Mouse (Mus musculus) stomach, postnatal 0 days (tissue): ENCODE data around the gene Lbr. TPM values are rescaled to one million over a fixed set of nuclear protein-coding genes. Genes with fewer than 3 reads are reported as not detected.

Source experiments
- ATAC-seq: fragments of 200-750 bp; cut with Nextera tagmentation; 2 replicates; pipeline ENCODE4 v1.8.0; 2017; ENCODE audit not compliant: low FRiP score, low TSS enrichment
- DNase-seq: peaks from one replicate; pipeline ENCODE4 v3.0.0-alpha.2; 2016; ENCODE audit warnings: low spot score
- H3K27ac ChIP-seq: fragments of 300-500 bp; sonication (generic); replicated peaks from 2 replicates; pipeline ENCODE4 v1.5.1; 2014; ENCODE audit warnings: mild to moderate bottlenecking, control low read depth
- H3K27me3 ChIP-seq: fragments of 300-500 bp; sonication (generic); 2 replicates; pipeline ENCODE4 v1.6.1; 2014; ENCODE audit warnings: low read length; ENCODE audit not compliant: control insufficient read depth, insufficient read depth
- H3K36me3 ChIP-seq: fragments of 300-500 bp; sonication (generic); 2 replicates; pipeline ENCODE4 v1.6.1; 2014; ENCODE audit warnings: low read length, mixed read lengths; ENCODE audit not compliant: control insufficient read depth, insufficient read depth
- H3K4me1 ChIP-seq: fragments of 300-500 bp; sonication (generic); replicated peaks from 2 replicates; pipeline ENCODE4 v1.6.1; 2014; ENCODE audit warnings: antibody characterized with exemption; ENCODE audit not compliant: control insufficient read depth, insufficient read depth
- H3K4me2 ChIP-seq: fragments of 300-500 bp; sonication (generic); replicated peaks from 2 replicates; pipeline ENCODE4 v1.6.1; 2014; ENCODE audit warnings: low read depth, mild to moderate bottlenecking, control low read depth, moderate library complexity
- H3K4me3 ChIP-seq: fragments of 300-500 bp; sonication (generic); 2 replicates; pipeline ENCODE4 v1.5.1; 2014; ENCODE audit warnings: low read depth, low read length, control low read depth
- H3K9ac ChIP-seq: fragments of 300-500 bp; sonication (generic); 2 replicates; pipeline ENCODE4 v1.6.1; 2014; ENCODE audit warnings: mild to moderate bottlenecking, low read length, control low read depth, mixed read lengths
- H3K9me3 ChIP-seq: fragments of 300-500 bp; sonication (generic); 2 replicates; pipeline ENCODE4 v1.6.1; 2016; ENCODE audit warnings: low read length; ENCODE audit not compliant: control insufficient read depth
- CTCF ChIP-seq: IDR thresholded peaks from 2 replicates; pipeline ENCODE4 v1.5.1; 2016; ENCODE audit warnings: antibody characterized with exemption, low read depth, mild to moderate bottlenecking, moderate library complexity
- EP300 ChIP-seq: optimal IDR thresholded peaks from 2 replicates; pipeline ENCODE3; 2016; ENCODE audit warnings: antibody characterized with exemption
- WGBS: fragments of 180-500 bp; shearing (Covaris S2); extraction: QIAGEN DNeasy Blood & Tissue Kit; methylation state at CpG from one replicate; pipeline ENCODE4 v1.1.7; 2014; 5-methylcytosine and 5-hydroxymethylcytosine counted together
- polyA plus RNA-seq: library from polyadenylated mRNA; unstranded; fragments of >200 nt; fragmentation: Nextera tagmentation; extraction: Ambion mirVana; gene quantifications from 2 replicates; pipeline ENCODE4 v1.2.1, GENCODE M21; 2015

Lbr gene
- polyA plus RNA-seq, 1 experiment from 2014 or later, result 49.8 TPM

DNA sequence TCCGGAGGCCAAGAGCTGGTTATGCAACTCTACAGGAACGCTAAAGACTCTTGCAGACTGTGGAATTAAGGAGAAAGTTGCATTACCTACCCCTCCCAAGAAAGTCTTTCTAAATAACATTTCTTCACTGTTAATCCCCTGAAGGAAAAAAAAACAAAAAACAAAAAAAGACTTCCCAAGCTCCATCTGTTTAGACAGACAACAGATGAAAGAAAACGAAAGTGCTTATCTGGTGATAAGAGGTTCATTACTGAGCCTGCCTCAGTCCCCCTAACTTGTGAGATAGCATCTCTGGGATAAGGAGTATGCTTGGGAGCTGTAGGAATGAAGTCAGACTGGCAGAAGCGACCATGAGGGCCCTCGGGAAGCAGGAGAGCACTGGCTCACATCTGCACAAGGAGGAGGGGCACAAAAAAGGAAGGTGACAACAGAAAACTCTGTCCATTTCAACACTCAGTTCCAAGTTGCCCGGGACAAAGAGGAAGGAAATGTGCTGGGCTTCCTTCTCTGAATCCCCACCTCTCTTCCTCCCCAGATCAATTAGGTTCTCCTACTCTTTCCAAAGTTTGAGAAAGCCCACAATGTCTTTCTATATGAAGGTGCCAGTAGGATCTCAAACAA, 3.0 kb downstream of the Lbr start:
- H3K4me2 ChIP-seq, result peak overlapping the region; percentile 82
- no peaks in the 10 kb centered on the region for H3K27me3 ChIP-seq
- DNase-seq (no peak), ATAC-seq (no peak)
- TF ChIP-seq EP300 (no peak), CTCF (no peak)
- H3K9me3 ChIP-seq, result no peaks in the 10 kb centered on the region
- peaks cover 13% of the 10 kb centered on the region; the same call in 1 of the 2 replicates for H3K36me3 ChIP-seq
- 10% methylated on average over 6 of the region's 6 CpGs for WGBS
- peak overlapping the region; percentile 5; the same call in 1 of the 2 replicates for H3K4me3 ChIP-seq
- peak overlapping the region; percentile 18; the same call in 1 of the 2 replicates for H3K9ac ChIP-seq
- H3K4me1 ChIP-seq, result no peaks in the 10 kb centered on the region; the same call in 1 of the 2 replicates
- no peak overlapping the region for H3K27ac ChIP-seq

DNA sequence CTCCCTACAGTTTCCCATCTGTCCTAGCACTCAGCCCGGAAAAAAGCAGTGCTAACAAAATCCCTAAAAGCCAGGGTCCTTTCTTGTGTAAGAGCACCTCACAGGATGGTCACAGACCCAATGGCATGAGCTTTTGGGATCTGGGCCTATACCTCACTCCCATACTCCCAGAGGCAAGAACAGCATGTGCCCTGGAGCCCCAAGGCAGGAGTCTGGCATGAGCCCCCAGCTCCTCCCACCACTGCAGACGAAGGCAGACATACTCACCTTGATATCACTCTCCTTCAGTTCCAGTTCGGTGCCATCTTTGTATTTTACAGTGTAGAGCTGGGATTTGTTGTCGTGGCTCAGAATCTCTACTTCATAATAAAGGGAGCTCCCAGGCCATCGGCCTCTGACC, 4.7 kb downstream of the Lbr start:
- no peak overlapping the region for H3K4me2 ChIP-seq
- WGBS, result 84% methylated on average over 5 of the region's 5 CpGs
- TF ChIP-seq EP300, result no peak
- no peak for TF ChIP-seq CTCF
- no peaks in the 10 kb centered on the region for H3K9me3 ChIP-seq
- H3K4me1 ChIP-seq, result no peaks in the 10 kb centered on the region; the same call in 1 of the 2 replicates
- DNase-seq (no peak), ATAC-seq (no peak)
- H3K4me3 ChIP-seq, result no peak overlapping the region
- no peaks in the 10 kb centered on the region for H3K27me3 ChIP-seq
- H3K27ac ChIP-seq, result no peak overlapping the region
- no peak overlapping the region for H3K9ac ChIP-seq
- H3K36me3 ChIP-seq, result peaks cover 13% of the 10 kb centered on the region; the same call in 1 of the 2 replicates

DNA sequence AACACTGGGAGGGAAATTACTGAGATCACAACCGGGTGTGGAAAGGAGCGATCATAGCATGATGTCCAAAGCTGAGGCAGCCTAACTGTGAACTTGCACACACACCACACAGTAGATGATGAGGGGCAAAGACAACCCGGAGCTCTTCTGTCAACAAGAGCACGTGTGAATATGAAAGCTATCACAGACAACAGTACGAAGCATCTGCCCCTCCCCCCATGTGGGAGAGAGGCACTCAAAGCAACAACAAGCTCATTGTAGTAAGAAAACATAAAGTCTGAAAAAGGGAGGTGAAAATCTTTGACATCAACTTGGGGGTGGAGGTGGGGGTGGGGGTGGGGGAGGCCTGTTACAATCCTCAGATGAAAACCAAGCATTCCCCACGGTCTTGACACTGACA, 9.7 kb downstream of the Lbr start:
- no peak for ATAC-seq

DNA sequence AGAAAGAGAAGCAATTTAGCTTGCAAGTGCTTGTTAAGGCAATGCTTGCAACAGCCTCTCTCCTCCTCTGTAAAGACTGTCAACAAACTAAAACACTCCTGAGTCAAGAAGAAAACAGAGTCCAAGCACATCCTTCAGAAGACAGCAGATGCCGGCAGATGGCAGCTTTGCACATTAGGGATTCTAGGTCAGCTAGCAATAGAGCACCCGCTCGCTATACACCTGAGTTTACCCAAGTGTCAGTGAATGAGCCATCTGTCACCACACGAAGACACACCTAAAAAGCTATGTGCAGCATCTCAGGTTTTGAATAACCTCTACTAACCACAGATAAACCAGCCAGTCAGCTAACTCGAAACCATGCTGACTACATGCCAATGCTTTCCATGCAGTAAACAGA, 10.1 kb downstream of the Lbr start:
- Histone ChIP-seq H3K27me3 (no peaks in the 10 kb centered on the region), H3K4me1 (no peaks in the 10 kb centered on the region), H3K36me3 (peaks cover 36% of the 10 kb centered on the region), H3K9me3 (no peaks in the 10 kb centered on the region), H3K9ac (no peak overlapping the region), H3K27ac (no peak overlapping the region), H3K4me3 (no peak overlapping the region), H3K4me2 (no peak overlapping the region)
- WGBS, result 77% methylated on average over 5 of the region's 5 CpGs
- TF ChIP-seq CTCF (no peak), EP300 (no peak)
- DNase-seq (no peak), ATAC-seq (no peak)

More for the DNA sequence above, 9.7 kb downstream of the Lbr start:
- peaks cover 38% of the 10 kb centered on the region for H3K36me3 ChIP-seq
- DNase-seq, result no peak
- H3K27ac ChIP-seq, result no peak overlapping the region
- H3K27me3 ChIP-seq, result no peaks in the 10 kb centered on the region
- 73% methylated on average over 6 of the region's 6 CpGs for WGBS
- no peaks in the 10 kb centered on the region for H3K9me3 ChIP-seq
- no peak overlapping the region for H3K4me3 ChIP-seq
- no peak overlapping the region for H3K4me2 ChIP-seq
- H3K9ac ChIP-seq, result no peak overlapping the region
- no peak for TF ChIP-seq CTCF
- no peak for TF ChIP-seq EP300
- H3K4me1 ChIP-seq, result no peaks in the 10 kb centered on the region

DNA sequence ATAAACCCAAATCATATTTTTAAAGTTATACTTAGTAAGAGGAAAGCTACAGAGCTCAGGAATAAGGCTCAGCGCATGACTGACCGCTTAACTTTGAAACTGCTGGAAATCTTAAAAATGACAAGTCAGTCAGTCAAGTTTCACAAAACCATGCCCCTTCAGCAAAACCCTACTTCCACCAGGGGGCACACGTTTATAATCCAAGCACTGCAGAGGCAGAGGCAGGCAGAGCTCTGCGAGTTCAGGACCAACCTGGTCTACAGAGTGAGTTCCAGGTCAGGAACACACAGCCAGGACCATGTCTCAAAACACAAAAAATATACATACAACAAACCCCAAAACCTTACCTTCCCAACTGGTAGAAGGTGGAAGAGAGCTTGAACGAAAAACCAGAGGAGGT, 14.5 kb downstream of the Lbr start:
- Histone ChIP-seq H3K4me1 (no peaks in the 10 kb centered on the region), H3K27me3 (no peaks in the 10 kb centered on the region), H3K4me2 (no peak overlapping the region), H3K4me3 (no peak overlapping the region), H3K27ac (no peak overlapping the region), H3K9ac (no peak overlapping the region), H3K36me3 (peaks cover 39% of the 10 kb centered on the region), H3K9me3 (no peaks in the 10 kb centered on the region)
- no peak for DNase-seq
- WGBS, result 91% methylated on average over 5 of the region's 5 CpGs
- no peak for ATAC-seq
- TF ChIP-seq EP300 (no peak), CTCF (peak; percentile 51)

DNA sequence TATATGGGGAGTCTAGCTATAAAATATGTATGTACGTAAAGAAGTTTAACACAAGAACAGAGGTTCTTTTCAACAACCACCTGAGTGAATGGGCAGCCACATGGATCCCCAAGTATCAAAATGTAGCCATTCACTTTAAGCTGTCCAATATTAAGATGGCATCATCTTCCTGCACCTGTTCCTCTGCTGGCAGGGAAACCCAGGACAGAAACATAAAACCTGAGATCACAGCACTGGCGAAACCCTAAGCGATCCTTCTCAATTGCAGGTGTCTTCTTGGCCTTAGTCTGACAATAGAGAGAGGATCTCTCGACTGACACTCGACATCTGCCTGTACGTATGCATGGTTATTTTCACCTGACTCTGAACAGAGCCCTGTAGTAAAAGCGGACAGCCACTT, 16.1 kb downstream of the Lbr start:
- TF ChIP-seq CTCF (no peak), EP300 (no peak)
- H3K9ac ChIP-seq, result no peak overlapping the region
- DNase-seq (no peak), ATAC-seq (no peak)
- no peak overlapping the region for H3K27ac ChIP-seq
- WGBS, result 97% methylated on average over 7 of the region's 7 CpGs
- H3K36me3 ChIP-seq, result peaks cover 33% of the 10 kb centered on the region
- no peaks in the 10 kb centered on the region for H3K27me3 ChIP-seq
- no peak overlapping the region for H3K4me2 ChIP-seq
- no peak overlapping the region for H3K4me3 ChIP-seq
- no peaks in the 10 kb centered on the region for H3K4me1 ChIP-seq
- H3K9me3 ChIP-seq, result no peaks in the 10 kb centered on the region
